ENCODE assay signal across 8 mouse cellular contexts in genomic region chrX:73229288-73229687, GRCm38 (mm10). TPM values are rescaled to one million over a fixed set of nuclear protein-coding genes. Genes with fewer than 3 reads are reported as not detected.
A peak's percentile ranks its signal among the peaks of the same experiment; 100 is the strongest.
DNase-seq lines count a peak whose midpoint lies in the region; ATAC-seq and TF ChIP-seq lines count a peak whose summit lies in the region.

No protein-coding gene starts in this region.

- no peak overlapping the region for H3K27ac ChIP-seq in lung, postnatal 0 days (ENCODE audit: low read length)
- no peak overlapping the region for H3K27ac ChIP-seq in embryonic facial prominence, embryonic 14.5 days (replicated peaks; ENCODE audit: low read depth, low read length)
- H3K27ac ChIP-seq in limb, embryonic 11.5 days (replicated peaks; ENCODE audit: low read depth, low read length), result no peak overlapping the region
- no peak overlapping the region for H3K27ac ChIP-seq in olfactory bulb, adult 2 months (ENCODE audit: insufficient read depth, low read depth, low read length)

- H3K4me3 ChIP-seq in lung, postnatal 0 days (ENCODE audit: low read depth, low read length), result peak overlapping the region; percentile 52
- H3K4me3 ChIP-seq in embryonic facial prominence, embryonic 14.5 days (ENCODE audit: low read depth, low read length), result peak overlapping the region; percentile 58
- peak overlapping the region; percentile 55 for H3K4me3 ChIP-seq in limb, embryonic 11.5 days (ENCODE audit: low read depth, low read length)
- peak overlapping the region; percentile 75 for H3K4me3 ChIP-seq in olfactory bulb, adult 2 months (ENCODE audit: insufficient read depth, low read depth, low read length)

- no peak overlapping the region for H3K9ac ChIP-seq in lung, postnatal 0 days (replicated peaks; ENCODE audit: low read depth)
- H3K9ac ChIP-seq in embryonic facial prominence, embryonic 14.5 days (ENCODE audit: low read depth, low read length), result peak overlapping the region; percentile 69
- H3K9ac ChIP-seq in limb, embryonic 11.5 days (ENCODE audit: low read length), result no peak overlapping the region

- no peaks in the 10 kb centered on the region for H3K36me3 ChIP-seq in lung, postnatal 0 days (ENCODE audit: insufficient read depth, low read length)
- no peaks in the 10 kb centered on the region for H3K36me3 ChIP-seq in embryonic facial prominence, embryonic 14.5 days (ENCODE audit: control insufficient read depth, insufficient read depth, low read length)
- no peaks in the 10 kb centered on the region for H3K36me3 ChIP-seq in limb, embryonic 11.5 days (ENCODE audit: control insufficient read depth, insufficient read depth, low read length)

- no peak for TF ChIP-seq POLR2A in olfactory bulb, adult 2 months (IDR thresholded peaks at IDR 0.05; ENCODE audit: insufficient read depth, low read depth, low read length)

- 0 out of 2 replicates have a peak, but pooled peaks cover 2% of the 10 kb centered on the region for H3K27me3 ChIP-seq in lung, postnatal 0 days (replicated peaks; ENCODE audit: insufficient read depth, low read length)
- H3K27me3 ChIP-seq in embryonic facial prominence, embryonic 14.5 days (replicated peaks; ENCODE audit: control insufficient read depth, insufficient read depth, low read length), result peaks cover 6% of the 10 kb centered on the region
- H3K27me3 ChIP-seq in limb, embryonic 11.5 days (ENCODE audit: control insufficient read depth, insufficient read depth, low read length), result peaks cover 8% of the 10 kb centered on the region; the same call in 1 of the 2 replicates

- H3K9me3 ChIP-seq in lung, postnatal 0 days (ENCODE audit: low read length), result no peaks in the 10 kb centered on the region
- H3K9me3 ChIP-seq in embryonic facial prominence, embryonic 14.5 days (ENCODE audit: control insufficient read depth, low read length), result no peaks in the 10 kb centered on the region
- no peaks in the 10 kb centered on the region for H3K9me3 ChIP-seq in limb, embryonic 11.5 days (ENCODE audit: control insufficient read depth, low read length)

- WGBS in lung, postnatal 0 days, result 27% methylated on average over 3 of the region's 3 CpGs
- 29% methylated on average over 3 of the region's 3 CpGs for WGBS in embryonic facial prominence, embryonic 14.5 days
- WGBS in limb, embryonic 11.5 days, result 43% methylated on average over 3 of the region's 3 CpGs
- 10% methylated on average over 3 of the region's 3 CpGs for WGBS in olfactory bulb, adult 2 months

- peak; percentile 3 for DNase-seq in lung, postnatal 0 days (ENCODE audit: low spot score)
- DNase-seq in lung, postnatal 25 days (ENCODE audit: low spot score), result no peak
- DNase-seq in embryonic facial prominence, embryonic 14.5 days (ENCODE audit: low spot score), result no peak
- no peak for DNase-seq in limb, embryonic 11.5 days (ENCODE audit: low spot score)
- DNase-seq in embryo, embryonic 11 days, result no peak
- no peak for DNase-seq in ovary, postnatal 36 days (ENCODE audit: low spot score)
- no peak for DNase-seq in urinary bladder, postnatal 14 days (ENCODE audit: low spot score)

- peak overlapping the region; percentile 74 for H3K4me2 ChIP-seq in lung, postnatal 0 days (replicated peaks; ENCODE audit: low read depth, low read length)
- H3K4me2 ChIP-seq in embryonic facial prominence, embryonic 14.5 days (ENCODE audit: low read depth, low read length), result peak overlapping the region; percentile 75
- peak overlapping the region; percentile 69 for H3K4me2 ChIP-seq in limb, embryonic 11.5 days (ENCODE audit: low read depth, severe bottlenecking)

- no peak for TF ChIP-seq CTCF in lung, postnatal 0 days (IDR thresholded peaks at IDR 0.05)
- TF ChIP-seq CTCF in olfactory bulb, adult 2 months (IDR thresholded peaks at IDR 0.05; ENCODE audit: insufficient read depth, low read depth, low read length), result no peak

- no peak for ATAC-seq in lung, postnatal 0 days
- ATAC-seq in embryonic facial prominence, embryonic 14.5 days (ENCODE audit: low read depth), result no peak
- ATAC-seq in limb, embryonic 11.5 days (ENCODE audit: insufficient number of reproducible peaks, low FRiP score, low TSS enrichment, low read depth), result no peak

- no peaks in the 10 kb centered on the region for H3K4me1 ChIP-seq in lung, postnatal 0 days (ENCODE audit: insufficient read depth, low read depth, low read length)
- no peaks in the 10 kb centered on the region for H3K4me1 ChIP-seq in embryonic facial prominence, embryonic 14.5 days (ENCODE audit: control insufficient read depth, insufficient read depth, low read length)
- H3K4me1 ChIP-seq in limb, embryonic 11.5 days (ENCODE audit: control insufficient read depth, insufficient read depth, low read length), result no peaks in the 10 kb centered on the region
- 0 out of 2 replicates have a peak, but pooled peaks cover 3% of the 10 kb centered on the region for H3K4me1 ChIP-seq in olfactory bulb, adult 2 months (ENCODE audit: control insufficient read depth, insufficient read depth, low read length)

- TF ChIP-seq EP300 in lung, postnatal 0 days (IDR thresholded peaks at IDR 0.05), result no peak

RNA-seq across cellular contexts. Expression of gene F8a, which starts 1.2 kb away (rescaled TPM):
- polyA plus RNA-seq in lung, postnatal 0 days (2015; fragmentation: Nextera tagmentation; extraction: Ambion mirVana), result 15.4 and 16.1 TPM in 2 replicates
- 10.6 and 11.1 TPM in 2 replicates for polyA plus RNA-seq in embryonic facial prominence, embryonic 14.5 days (2014; fragmentation: Nextera tagmentation; extraction: Ambion mirVana)
- 7.5 and 9.2 TPM in 2 replicates for polyA plus RNA-seq in limb, embryonic 11.5 days (2014; fragmentation: Nextera tagmentation; extraction: Ambion mirVana)
- polyA plus RNA-seq in olfactory bulb, adult 2 months (2012; ENCODE audit: insufficient read depth, insufficient read length, low replicate concordance, missing spikeins), result not detected in 2 replicates

RNA-seq across cellular contexts. Expression of gene Xlr4c, which starts 13.6 kb away (rescaled TPM):
- 0.50 TPM in 1 of 2 replicates, not detected in the other for polyA plus RNA-seq in lung, postnatal 0 days (2015; fragmentation: Nextera tagmentation; extraction: Ambion mirVana)
- 0.13 and 0.24 TPM in 2 replicates for polyA plus RNA-seq in embryonic facial prominence, embryonic 14.5 days (2014; fragmentation: Nextera tagmentation; extraction: Ambion mirVana)
- polyA plus RNA-seq in limb, embryonic 11.5 days (2014; fragmentation: Nextera tagmentation; extraction: Ambion mirVana), result not detected in 2 replicates
- polyA plus RNA-seq in olfactory bulb, adult 2 months (2012; ENCODE audit: insufficient read depth, insufficient read length, low replicate concordance, missing spikeins), result not detected in 2 replicates

RNA-seq across cellular contexts. Expression of gene Xlr4b, which starts 15.2 kb away (rescaled TPM):
- polyA plus RNA-seq in lung, postnatal 0 days (2015; fragmentation: Nextera tagmentation; extraction: Ambion mirVana), result 0.19 and 0.78 TPM in 2 replicates
- 0.83 and 2.2 TPM in 2 replicates for polyA plus RNA-seq in embryonic facial prominence, embryonic 14.5 days (2014; fragmentation: Nextera tagmentation; extraction: Ambion mirVana)
- 0.51 and 0.91 TPM in 2 replicates for polyA plus RNA-seq in limb, embryonic 11.5 days (2014; fragmentation: Nextera tagmentation; extraction: Ambion mirVana)
- polyA plus RNA-seq in olfactory bulb, adult 2 months (2012; ENCODE audit: insufficient read depth, insufficient read length, low replicate concordance, missing spikeins), result not detected in 2 replicates

RNA-seq across cellular contexts. Expression of gene Xlr3c, which starts 35.9 kb away (rescaled TPM):
- not detected in 2 replicates for polyA plus RNA-seq in lung, postnatal 0 days (2015; fragmentation: Nextera tagmentation; extraction: Ambion mirVana)
- 0.21 and 0.46 TPM in 2 replicates for polyA plus RNA-seq in embryonic facial prominence, embryonic 14.5 days (2014; fragmentation: Nextera tagmentation; extraction: Ambion mirVana)
- 0.12 and 0.17 TPM in 2 replicates for polyA plus RNA-seq in limb, embryonic 11.5 days (2014; fragmentation: Nextera tagmentation; extraction: Ambion mirVana)
- polyA plus RNA-seq in olfactory bulb, adult 2 months (2012; ENCODE audit: insufficient read depth, insufficient read length, low replicate concordance, missing spikeins), result not detected in 2 replicates

RNA-seq across cellular contexts. Expression of gene Xlr3b, which starts 37.3 kb away (rescaled TPM):
- polyA plus RNA-seq in lung, postnatal 0 days (2015; fragmentation: Nextera tagmentation; extraction: Ambion mirVana), result 1.7 and 3.7 TPM in 2 replicates
- 8.8 and 23.2 TPM in 2 replicates for polyA plus RNA-seq in embryonic facial prominence, embryonic 14.5 days (2014; fragmentation: Nextera tagmentation; extraction: Ambion mirVana)
- 14.6 and 16.8 TPM in 2 replicates for polyA plus RNA-seq in limb, embryonic 11.5 days (2014; fragmentation: Nextera tagmentation; extraction: Ambion mirVana)
- not detected in 2 replicates for polyA plus RNA-seq in olfactory bulb, adult 2 months (2012; ENCODE audit: insufficient read depth, insufficient read length, low replicate concordance, missing spikeins)
